Mouse (Mus musculus): ENCODE results near the gene 4933424G06Rik.
"Not testable (repeated sequence)": the region's sequence is repeated elsewhere in the genome, so short reads cannot be mapped to it uniquely, and the experiment has no call there.

The 4933424G06Rik gene

DNA sequence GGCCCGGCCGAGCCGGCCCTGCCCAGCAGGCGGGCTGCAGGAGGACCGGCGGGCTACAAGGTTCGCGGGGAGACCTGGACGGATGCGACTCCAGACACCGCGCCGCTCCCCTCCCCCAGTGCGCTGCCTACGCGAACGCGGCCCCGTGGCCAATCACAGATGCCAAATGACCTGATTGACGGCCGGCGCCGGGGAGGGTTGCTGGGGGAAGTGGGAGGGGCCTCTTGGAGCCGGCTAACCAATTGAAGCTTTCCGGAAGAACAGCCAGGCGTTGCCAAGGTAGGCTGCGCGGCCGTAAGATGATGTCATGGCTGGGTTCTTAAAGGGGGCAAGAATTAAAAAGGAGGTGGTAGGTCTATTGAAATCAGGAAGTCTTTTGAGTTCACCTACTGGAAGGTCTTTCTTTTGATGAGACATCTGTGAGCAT lies at the start of gene 4933424G06Rik:
4933424G06Rik (plus strand) TSS at position 296 of the 427 bp plus-strand sequence.
- DNase-seq = peak; percentile 99 to 100

- peak; percentile 78 to 82 for DNase-seq
These were observed 45.5 kb upstream of the 4933424G06Rik start for GRCm38 (mm10) chr1:36664457-36664856.

- no peak for DNase-seq
These were observed 44.7 kb upstream of the 4933424G06Rik start for GRCm38 (mm10) chr1:36665165-36665723.

- DNase-seq = no peak
These were observed 44.0 kb upstream of the 4933424G06Rik start for GRCm38 (mm10) chr1:36665934-36666333.

- not testable (repeated sequence) for DNase-seq
These were observed 41.9 kb upstream of the 4933424G06Rik start for GRCm38 (mm10) chr1:36668007-36668406.

DNA sequence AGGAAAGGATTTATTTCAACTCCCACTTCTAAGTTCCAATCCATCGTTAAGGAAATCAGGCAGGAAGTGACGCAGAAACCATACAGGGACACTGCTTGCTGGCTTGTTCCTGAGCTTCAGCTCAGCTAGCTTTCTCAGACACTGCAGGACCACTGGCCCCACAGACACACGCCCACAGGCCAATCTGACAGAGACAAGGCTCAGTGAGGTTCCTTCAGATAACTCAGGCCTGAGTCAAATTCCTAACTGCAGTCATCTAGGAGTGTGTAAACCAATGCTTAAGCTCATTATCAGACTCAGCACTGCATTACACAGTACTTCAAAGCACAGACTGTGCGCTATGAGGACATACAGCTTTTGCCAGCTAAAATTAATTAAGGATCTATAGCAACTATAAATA lies 39.7 kb upstream of the 4933424G06Rik start:
- no peak for DNase-seq

- DNase-seq = no peak
These were observed 38.7 kb upstream of the 4933424G06Rik start for GRCm38 (mm10) chr1:36671260-36671659.

- no peak for DNase-seq
These were observed 37.1 kb upstream of the 4933424G06Rik start for GRCm38 (mm10) chr1:36672648-36673350.

GRCm38 (mm10) chr1:36674936-36675335 lies 35.0 kb upstream of the 4933424G06Rik start:
- no peak for DNase-seq

GRCm38 (mm10) chr1:36680893-36681292 lies 29.1 kb upstream of the 4933424G06Rik start:
- no peak for DNase-seq

GRCm38 (mm10) chr1:36682620-36683355 lies 27.2 kb upstream of the 4933424G06Rik start, which contains the start of gene Fam178b:
Gene Fam178b, minus strand, starts transcription at chr1:36683183.
- DNase-seq = peak in 1 of 2 experiments; percentile 46

GRCm38 (mm10) chr1:36683810-36684467 lies 26.0 kb upstream of the 4933424G06Rik start:
- DNase-seq = peak; percentile 91 to 92

DNA sequence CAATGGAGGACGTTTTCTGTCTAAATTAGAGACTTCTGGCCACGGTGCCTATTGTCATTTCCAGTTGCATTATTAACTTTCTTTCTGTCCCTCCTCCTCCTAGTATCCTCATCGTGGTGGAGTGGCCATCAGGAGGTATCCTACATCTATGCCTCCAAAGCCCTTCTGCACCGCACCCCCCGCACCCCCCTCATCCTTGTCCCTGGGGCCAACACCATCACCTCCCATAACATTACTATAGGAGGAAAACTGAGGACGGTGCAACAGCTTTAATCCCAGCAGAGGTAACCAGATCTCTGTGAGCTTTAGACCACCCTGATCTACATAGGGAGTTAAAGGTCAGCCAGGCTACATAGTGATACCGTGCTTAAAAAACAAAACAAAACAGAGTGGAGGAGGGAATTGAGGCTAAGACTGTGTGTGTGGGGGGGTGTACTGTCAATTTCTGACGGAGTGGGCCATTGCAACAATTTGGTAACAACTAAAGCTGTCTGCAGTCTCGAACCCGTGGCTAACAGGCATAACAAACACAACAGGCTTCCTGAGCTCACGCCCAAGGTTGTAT lies 19.2 kb upstream of the 4933424G06Rik start:
- DNase-seq = no peak

- peak; percentile 98 to 99 for DNase-seq
These were observed 18.4 kb upstream of the 4933424G06Rik start, which contains the start of gene Cox5b for GRCm38 (mm10) chr1:36691271-36692155. Gene Cox5b, plus strand, starts transcription at chr1:36691449.

DNA sequence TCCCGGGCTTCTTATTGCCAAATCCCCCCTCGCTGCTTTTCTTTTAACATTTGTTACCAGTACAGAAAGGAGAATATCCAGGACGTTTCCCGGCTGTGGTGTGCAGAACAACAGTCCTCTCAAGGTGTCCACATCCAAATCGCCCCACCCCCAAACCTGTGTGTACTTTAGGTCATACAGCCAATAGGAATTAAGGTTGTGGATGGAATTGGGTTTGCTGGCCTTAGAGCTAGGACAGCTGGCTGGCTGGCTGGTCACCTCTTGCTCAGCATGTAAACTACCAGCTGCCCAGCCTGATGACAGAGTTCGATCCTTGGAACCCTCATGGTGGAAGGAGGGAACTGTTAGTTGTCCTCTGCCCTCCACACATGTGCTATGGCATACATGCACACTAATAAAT lies 15.1 kb upstream of the 4933424G06Rik start:
- DNase-seq = no peak

GRCm38 (mm10) chr1:36696411-36696810 lies 13.5 kb upstream of the 4933424G06Rik start:
- DNase-seq = no peak

DNA sequence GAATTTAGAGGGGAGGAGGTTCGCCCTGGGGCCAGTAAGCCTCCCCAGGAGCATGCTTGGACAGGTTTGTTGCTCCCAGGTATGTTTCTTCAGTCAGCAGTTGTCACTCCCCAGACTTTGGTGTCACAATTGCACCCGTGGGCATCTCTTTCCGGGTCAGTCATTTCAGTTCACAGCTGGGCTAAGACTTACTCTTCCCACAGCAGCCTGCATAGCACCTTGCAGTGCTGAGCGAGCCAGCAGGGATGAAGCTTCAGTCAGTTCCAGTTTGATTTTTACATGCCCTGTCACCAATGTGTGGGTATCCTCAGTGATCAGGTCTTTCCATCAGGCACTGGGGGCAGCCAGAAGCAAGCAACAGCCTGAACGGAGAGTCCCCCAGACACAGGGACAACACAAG lies 12.9 kb upstream of the 4933424G06Rik start:
- no peak for DNase-seq

GRCm38 (mm10) chr1:36707166-36707565 lies 2.8 kb upstream of the 4933424G06Rik start:
- DNase-seq = peak in 1 of 2 experiments; percentile 13

- peak in 1 of 2 experiments; percentile 16 for DNase-seq
These were observed 2.2 kb upstream of the 4933424G06Rik start for GRCm38 (mm10) chr1:36707797-36708196.

DNA sequence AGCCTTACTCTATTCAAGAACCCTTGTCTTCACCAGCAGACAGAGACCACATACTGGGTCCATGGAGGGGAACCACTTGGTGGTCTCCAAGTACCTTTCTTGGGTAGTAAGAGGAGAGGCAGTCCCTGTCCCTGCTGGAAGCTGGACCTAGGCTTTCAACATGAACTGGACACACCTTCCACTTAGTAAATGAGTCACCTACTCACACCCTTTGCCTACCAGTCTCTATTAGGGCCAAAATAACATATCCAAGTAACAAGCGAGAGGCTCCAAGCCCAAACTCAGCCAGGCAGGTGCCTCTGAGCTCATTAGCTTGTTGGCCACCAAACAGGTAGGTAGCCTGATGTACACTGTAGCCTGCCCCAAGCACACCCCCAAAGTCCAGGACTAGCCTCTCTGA lies 1.3 kb upstream of the 4933424G06Rik start:
- peak in 1 of 2 experiments; percentile 13 for DNase-seq

GRCm38 (mm10) chr1:36709055-36709853 lies 695 bp upstream of the 4933424G06Rik start:
- peak; percentile 59 to 66 for DNase-seq

All from cerebellum, postnatal 10 days (tissue).